In the genomic region with DNA sequence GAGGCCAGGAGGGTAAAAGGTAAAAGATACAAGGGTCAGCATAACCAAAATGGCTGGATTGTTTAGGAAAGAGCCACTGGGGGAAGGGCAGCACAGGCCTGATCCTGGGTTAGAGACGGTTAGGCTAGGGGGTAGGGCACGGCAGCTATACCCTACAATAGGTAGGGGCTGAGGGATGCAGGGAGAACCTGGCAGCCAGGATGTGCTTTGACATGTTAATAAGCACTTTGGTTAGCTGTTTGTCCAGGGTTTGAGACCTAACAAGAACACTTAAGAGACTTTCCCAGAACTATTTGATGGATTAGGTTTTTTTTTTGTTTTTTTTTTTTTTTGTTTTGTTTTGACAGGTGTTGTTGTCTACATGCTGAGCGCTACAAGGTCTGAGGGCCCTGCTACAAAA, we compare ENCODE assay signal across 9 mouse cellular contexts.
"Had no signal": no experiment of that assay in that cellular context is flagged by ENCODE, and none has a peak within 500 bp of the region (broad histone marks: within the 10 kb centered on the region; RNA-seq: fewer than 3 reads in every experiment).

No protein-coding gene starts in this region.

- DNase-seq: lung, adult 18-20 months; lung, embryonic 14.5 days; lung, postnatal 10 days; lung, postnatal 4 days; midbrain, embryonic 14.5 days; right cerebral cortex, postnatal 14 days; thymus, adult 2 months; thymus, postnatal 25 days; thymus, postnatal 4 days had no signal
